Mouse (Mus musculus): Measurements from ENCODE around the gene Slc7a9.

- no peak for TF ChIP-seq EP300 (IDR thresholded peaks at IDR 0.05; ENCODE audit: low read depth)
- TF ChIP-seq CTCF (IDR thresholded peaks at IDR 0.05; ENCODE audit: low read depth), result no peak
Observed at GRCm38 (mm10) chr7:35460971-35461370, 12.4 kb downstream of the Slc7a9 start.

Measured in liver, embryonic 14.5 days (tissue).